Mouse (Mus musculus) stomach, embryonic 16.5 days (tissue): ENCODE data around the gene Nxnl1. TPM values are rescaled to one million over a fixed set of nuclear protein-coding genes. Genes with fewer than 3 reads are reported as not detected.
A peak's percentile ranks its signal among the peaks of the same experiment; 100 is the strongest.

Experiments
- ATAC-seq: fragments of 200-750 bp; cut with Nextera tagmentation; 2 replicates; pipeline ENCODE4 v1.8.0; 2017; ENCODE audit warnings: moderate number of reproducible peaks, moderate TSS enrichment; ENCODE audit not compliant: insufficient read depth, low FRiP score
- H3K27ac ChIP-seq: fragments of 300-500 bp; sonication (generic); 2 replicates; pipeline ENCODE4 v1.5.1; 2014; ENCODE audit warnings: low read length
- H3K27me3 ChIP-seq: fragments of 300-500 bp; sonication (generic); 2 replicates; pipeline ENCODE4 v1.6.1; 2014; ENCODE audit warnings: low read length, control low read depth, mixed read lengths; ENCODE audit not compliant: control insufficient read depth, insufficient read depth
- H3K36me3 ChIP-seq: fragments of 300-500 bp; sonication (generic); 2 replicates; pipeline ENCODE4 v1.6.1; 2014; ENCODE audit warnings: low read length; ENCODE audit not compliant: control insufficient read depth, insufficient read depth
- H3K4me1 ChIP-seq: fragments of 300-500 bp; sonication (generic); 2 replicates; pipeline ENCODE4 v1.6.1; 2014; ENCODE audit warnings: low read length, control low read depth, mixed read lengths; ENCODE audit not compliant: control insufficient read depth, insufficient read depth
- H3K4me2 ChIP-seq: fragments of 300-500 bp; sonication (generic); 2 replicates; pipeline ENCODE4 v1.6.1; 2014; ENCODE audit warnings: low read depth, low read length, mixed read lengths
- H3K4me3 ChIP-seq: fragments of 300-500 bp; sonication (generic); replicated peaks from 2 replicates; pipeline ENCODE4 v1.5.1; 2014; ENCODE audit warnings: mild to moderate bottlenecking, low read length
- H3K9ac ChIP-seq: fragments of 300-500 bp; sonication (generic); 2 replicates; pipeline ENCODE4 v1.6.1; 2014; ENCODE audit warnings: low read length
- H3K9me3 ChIP-seq: fragments of 300-500 bp; sonication (generic); replicated peaks from 2 replicates; pipeline ENCODE4 v1.6.1; 2016; ENCODE audit warnings: low read length, control low read depth; ENCODE audit not compliant: control insufficient read depth
- WGBS: fragments of 180-500 bp; shearing (Covaris S2); extraction: QIAGEN DNeasy Blood & Tissue Kit; methylation state at CpG from one replicate; pipeline ENCODE4 v1.1.7; 2014; 5-methylcytosine and 5-hydroxymethylcytosine counted together
- polyA plus RNA-seq: library from polyadenylated mRNA; unstranded; fragments of >200 nt; fragmentation: Nextera tagmentation; extraction: Ambion mirVana; gene quantifications from 2 replicates; pipeline ENCODE4 v1.2.1, GENCODE M21; 2015

Gene Nxnl1
- 0.08 TPM in 1 of 2 replicates, not detected in the other for polyA plus RNA-seq

DNA sequence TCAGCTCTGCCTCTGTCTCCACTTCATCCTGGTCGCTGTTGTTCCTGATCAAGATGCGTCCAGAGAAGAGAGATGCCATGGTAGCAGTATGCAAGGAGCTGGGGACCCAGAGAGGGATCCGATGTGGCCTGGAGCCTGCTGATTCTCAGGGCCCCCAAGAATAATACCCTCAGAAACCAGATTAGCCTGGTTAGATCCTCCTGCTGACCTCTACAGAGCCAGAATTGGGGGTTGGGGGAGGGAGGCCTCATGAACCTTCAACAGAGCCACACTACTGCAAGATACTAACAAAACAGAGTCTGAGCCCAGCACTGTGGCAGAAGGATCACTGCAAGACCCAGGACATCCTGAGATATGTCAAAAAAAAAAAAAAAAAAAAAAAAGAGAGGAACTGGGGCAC, at the start of gene Nxnl1:
Gene Nxnl1, minus strand, starts transcription at position 101 of the 400 bp plus-strand sequence.
- H3K36me3 ChIP-seq, result no peaks in the 10 kb centered on the region
- H3K9me3 ChIP-seq, result no peaks in the 10 kb centered on the region
- H3K4me1 ChIP-seq, result peaks cover 26% of the 10 kb centered on the region
- H3K4me3 ChIP-seq, result no peak within 1 kb of the TSS
- no peak for ATAC-seq
- 69% methylated on average over 3 of the region's 3 CpGs for WGBS
- no peak within 1 kb of the TSS for H3K27ac ChIP-seq
- H3K27me3 ChIP-seq, result peaks cover 15% of the 10 kb centered on the region
- no peak within 1 kb of the TSS for H3K9ac ChIP-seq
- H3K4me2 ChIP-seq, result no peak within 1 kb of the TSS

DNA sequence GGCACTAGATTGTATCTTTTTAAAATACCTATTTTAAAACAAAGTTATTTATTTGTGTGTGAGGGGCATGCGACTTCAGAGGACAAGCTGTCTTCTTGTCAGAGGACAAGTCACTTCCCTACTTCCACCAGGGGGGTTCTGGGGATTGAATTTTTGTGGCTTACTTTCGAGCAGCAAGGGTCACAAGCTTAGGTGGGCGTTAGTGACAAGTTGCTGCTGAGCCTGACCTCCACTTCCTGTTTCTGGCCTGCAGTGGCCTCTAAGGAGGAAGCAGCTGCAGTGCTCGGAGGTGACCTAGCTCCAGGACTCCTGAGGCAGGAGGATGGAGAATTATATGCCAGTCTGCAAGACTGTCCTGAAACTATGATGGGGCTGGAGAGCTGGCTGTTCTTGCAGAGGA, 47.0 kb upstream of the Nxnl1 start:
- Histone ChIP-seq H3K4me1 (peaks cover 12% of the 10 kb centered on the region), H3K4me3 (no peak overlapping the region), H3K36me3 (peaks cover 25% of the 10 kb centered on the region), H3K4me2 (no peak overlapping the region), H3K9me3 (no peaks in the 10 kb centered on the region), H3K27me3 (no peaks in the 10 kb centered on the region), H3K27ac (no peak overlapping the region), H3K9ac (no peak overlapping the region)
- ATAC-seq, result no peak
- 57% methylated on average over 4 of the region's 4 CpGs for WGBS

DNA sequence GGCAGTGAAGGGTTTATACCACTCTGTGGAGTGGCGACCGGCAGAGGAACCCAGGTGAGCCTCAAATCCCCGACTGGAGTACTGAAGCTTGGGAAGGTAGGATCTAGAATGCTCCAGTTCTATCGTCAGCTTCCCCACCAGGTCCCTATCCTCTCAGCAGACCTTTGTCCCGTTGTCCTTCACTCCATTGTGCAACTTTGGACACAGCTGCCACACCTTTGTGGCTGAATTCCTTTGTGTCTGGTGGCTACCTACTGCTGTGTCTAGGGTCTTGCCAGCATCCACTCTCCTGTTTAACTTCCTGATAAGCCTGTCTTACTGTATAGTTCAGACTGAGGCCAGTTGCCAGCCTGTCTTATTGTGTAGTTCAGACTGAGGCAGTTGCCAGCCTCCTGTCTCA, 45.7 kb upstream of the Nxnl1 start:
- peaks cover 12% of the 10 kb centered on the region for H3K4me1 ChIP-seq
- no peaks in the 10 kb centered on the region for H3K27me3 ChIP-seq
- peak overlapping the region; percentile 76 for H3K4me3 ChIP-seq
- H3K4me2 ChIP-seq, result peak overlapping the region; percentile 86
- no peak overlapping the region for H3K27ac ChIP-seq
- 37% methylated on average over 5 of the region's 5 CpGs for WGBS
- peaks cover 14% of the 10 kb centered on the region; the same call in 1 of the 2 replicates for H3K36me3 ChIP-seq
- ATAC-seq, result no peak
- H3K9ac ChIP-seq, result peak overlapping the region; percentile 92
- H3K9me3 ChIP-seq, result no peaks in the 10 kb centered on the region

DNA sequence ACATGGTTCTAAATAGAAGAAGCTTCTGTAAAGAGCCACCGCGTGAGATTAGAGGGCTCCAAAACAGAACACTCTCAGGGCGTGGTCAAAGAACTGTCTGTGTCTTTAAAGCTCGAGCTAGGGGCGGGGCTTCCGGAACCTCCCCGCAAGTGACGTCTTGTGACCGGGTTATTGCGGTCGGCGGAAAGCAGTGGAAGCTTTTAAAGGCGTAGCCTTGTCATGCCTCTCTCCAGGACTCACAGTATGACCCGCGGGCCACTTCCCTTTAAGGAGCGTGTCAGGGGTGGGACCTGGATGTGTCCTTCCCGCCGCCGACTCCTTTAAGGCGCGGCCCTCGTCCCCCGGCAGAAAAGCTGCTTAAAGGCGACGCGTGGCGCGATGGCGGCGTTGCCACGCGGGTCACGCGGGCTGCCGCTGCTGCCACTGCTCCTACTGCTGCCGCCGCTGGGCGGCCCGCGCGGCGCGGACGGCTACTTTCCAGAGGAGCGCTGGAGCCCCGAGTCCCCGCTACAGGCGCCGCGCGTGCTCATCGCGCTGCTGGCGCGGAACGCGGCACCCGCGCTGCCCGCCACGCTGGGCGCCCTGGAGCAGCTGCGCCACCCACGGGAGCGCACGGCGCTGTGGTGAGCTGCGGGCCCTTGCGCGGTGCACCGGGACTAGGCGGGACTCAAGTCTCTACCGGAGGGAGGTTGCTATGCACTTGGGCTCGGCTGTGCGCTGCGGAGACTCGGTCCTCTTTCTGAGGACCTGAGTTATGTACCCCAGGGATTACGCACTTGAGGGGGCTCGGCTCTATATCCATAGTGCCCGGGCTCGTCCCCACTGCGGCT, 44.6 kb upstream of the Nxnl1 start, which contains the start of gene Colgalt1:
Gene Colgalt1, plus strand, starts transcription at position 177 of the 830 bp plus-strand sequence.
- peak; percentile 99 for ATAC-seq
- peaks cover 10% of the 10 kb centered on the region; the same call in 1 of the 2 replicates for H3K36me3 ChIP-seq
- H3K4me1 ChIP-seq, result peaks cover 12% of the 10 kb centered on the region
- peak within 1 kb of the TSS; percentile 84 for H3K27ac ChIP-seq
- H3K27me3 ChIP-seq, result no peaks in the 10 kb centered on the region
- H3K4me2 ChIP-seq, result peak within 1 kb of the TSS; percentile 86
- WGBS, result under 1% methylated on average over 82 of the region's 82 CpGs
- peak within 1 kb of the TSS; percentile 76 for H3K4me3 ChIP-seq
- no peaks in the 10 kb centered on the region for H3K9me3 ChIP-seq
- H3K9ac ChIP-seq, result peak within 1 kb of the TSS; percentile 92

DNA sequence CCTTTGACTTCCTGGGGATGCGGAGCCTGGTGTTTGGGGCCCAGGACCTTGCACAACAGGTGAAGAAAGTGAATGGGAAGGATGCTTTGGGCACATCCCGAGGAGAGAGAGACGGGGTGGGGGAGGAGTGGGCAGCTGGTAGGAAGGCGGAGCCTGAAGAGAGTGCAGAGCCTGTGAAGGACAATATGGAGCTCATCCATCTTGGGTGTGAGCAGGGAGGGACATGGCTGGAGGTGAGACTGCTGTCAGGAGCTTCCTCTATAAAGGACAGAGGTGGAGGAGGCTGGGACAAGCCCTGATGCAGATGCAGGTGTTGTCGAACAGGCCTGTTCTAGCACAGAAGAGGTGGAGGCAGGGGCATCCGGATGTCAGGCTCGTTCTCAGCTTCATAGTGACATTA, 37.6 kb upstream of the Nxnl1 start:
- Histone ChIP-seq H3K9me3 (no peaks in the 10 kb centered on the region), H3K4me2 (no peak overlapping the region), H3K9ac (0 out of 2 replicates have a peak overlapping the region, but pooled peaks have one; percentile 44), H3K27me3 (peaks cover 10% of the 10 kb centered on the region), H3K27ac (no peak overlapping the region), H3K4me1 (peaks cover 12% of the 10 kb centered on the region), H3K36me3 (no peaks in the 10 kb centered on the region), H3K4me3 (no peak overlapping the region)
- ATAC-seq, result no peak
- WGBS, result 53% methylated on average over 7 of the region's 7 CpGs

DNA sequence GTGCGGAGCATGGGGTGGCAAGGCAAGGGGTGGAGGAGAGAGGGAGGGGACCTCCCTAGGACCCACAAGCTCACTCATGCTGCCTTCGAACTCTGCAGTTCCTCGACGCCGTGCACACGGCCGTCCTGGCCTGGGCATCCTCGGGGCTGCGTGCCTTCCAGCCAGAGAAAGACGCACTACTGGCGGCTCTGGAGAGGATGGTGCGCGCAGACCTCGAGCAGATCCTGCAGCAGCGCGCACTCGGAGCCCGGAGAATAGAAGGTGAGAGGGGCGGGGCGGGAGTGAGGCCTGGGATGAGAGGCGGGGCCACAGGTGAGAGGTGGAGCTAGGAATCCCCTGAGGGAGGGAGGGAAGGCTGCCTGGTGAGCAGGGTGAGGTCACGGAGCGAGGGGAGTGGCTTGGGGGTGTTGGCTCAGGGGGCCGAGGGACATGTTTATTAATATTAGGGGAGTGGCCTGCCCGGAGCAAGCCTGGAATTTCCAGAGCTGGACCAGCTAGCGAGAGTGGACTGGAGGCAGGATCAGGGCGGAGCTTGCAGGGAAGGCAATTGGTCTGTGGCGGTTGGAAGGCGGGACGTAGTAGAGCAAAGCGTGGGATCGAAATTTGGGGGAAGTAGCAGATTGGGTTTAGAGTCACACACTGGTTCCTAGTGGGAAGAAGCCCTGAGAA, 36.4 kb upstream of the Nxnl1 start:
- peak; percentile 93 for ATAC-seq
- Histone ChIP-seq H3K4me1 (peaks cover 12% of the 10 kb centered on the region), H3K9me3 (no peaks in the 10 kb centered on the region), H3K4me2 (peak overlapping the region; percentile 70), H3K36me3 (no peaks in the 10 kb centered on the region), H3K9ac (peak overlapping the region; percentile 59), H3K4me3 (peak overlapping the region; percentile 43), H3K27me3 (peaks cover 10% of the 10 kb centered on the region), H3K27ac (peak overlapping the region; percentile 36; the same call in 1 of the 2 replicates)
- WGBS, result under 1% methylated on average over 32 of the region's 32 CpGs

DNA sequence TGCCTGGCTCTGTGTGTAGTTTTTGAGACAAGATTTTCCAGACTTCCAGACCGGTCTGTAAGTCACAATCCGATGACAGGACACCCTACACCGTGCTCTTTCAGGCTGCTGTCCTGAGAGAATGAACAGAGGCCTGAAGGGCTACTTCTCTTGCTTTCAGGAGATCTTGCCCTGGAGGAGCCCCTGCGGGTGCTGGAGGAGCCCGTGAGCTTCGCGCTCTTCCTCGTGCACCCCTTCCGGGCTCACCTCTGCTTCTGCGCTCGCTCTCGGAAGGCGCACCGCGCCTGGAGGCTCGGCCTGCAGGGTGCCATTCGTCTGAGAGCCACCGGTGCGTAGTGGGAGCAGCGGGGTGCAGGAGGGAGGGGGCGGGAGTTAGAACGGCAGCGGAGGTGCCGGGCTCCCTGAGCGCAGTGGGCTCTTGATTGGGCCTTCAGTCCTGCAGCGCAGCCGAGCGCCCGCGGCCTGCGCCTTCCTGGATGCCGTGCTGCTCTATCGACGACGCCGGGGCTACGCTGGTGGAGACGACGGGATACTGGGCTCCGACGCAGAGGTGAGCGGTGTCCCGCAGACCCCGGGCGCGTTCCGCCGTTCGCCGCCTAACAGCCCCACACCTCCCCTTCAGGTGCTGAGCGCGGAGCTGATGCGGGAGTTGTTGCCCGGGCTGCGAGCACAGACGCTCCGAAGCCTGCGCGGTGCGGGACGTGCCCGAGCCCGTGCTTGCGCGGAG, 35.7 kb upstream of the Nxnl1 start:
- WGBS, result 4% methylated on average over 65 of the region's 65 CpGs

DNA sequence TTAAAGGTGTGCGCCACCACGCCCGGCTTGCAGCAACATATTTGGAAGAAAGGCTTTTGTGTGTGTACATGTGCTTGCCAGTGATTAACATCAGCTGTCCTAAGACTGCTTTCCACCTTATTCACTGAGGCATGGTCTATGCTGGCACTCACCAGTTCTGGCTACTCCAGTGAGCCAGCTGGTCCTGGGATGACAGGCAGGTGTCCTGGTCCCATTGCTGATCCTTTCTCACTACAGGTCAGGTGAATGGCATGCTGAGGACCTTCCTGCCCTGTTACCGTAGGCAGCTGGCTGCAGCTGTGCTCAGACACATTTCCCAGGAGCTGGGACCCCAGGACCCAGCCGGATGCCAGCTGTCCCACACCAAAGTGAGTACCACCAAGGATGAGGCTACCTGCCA, 32.4 kb upstream of the Nxnl1 start:
- Histone ChIP-seq H3K4me2 (no peak overlapping the region), H3K9ac (no peak overlapping the region), H3K27ac (no peak overlapping the region), H3K27me3 (peaks cover 10% of the 10 kb centered on the region), H3K4me1 (peaks cover 16% of the 10 kb centered on the region), H3K9me3 (no peaks in the 10 kb centered on the region), H3K36me3 (no peaks in the 10 kb centered on the region; the same call in 1 of the 2 replicates), H3K4me3 (no peak overlapping the region)
- WGBS, result 92% methylated on average over 5 of the region's 5 CpGs
- ATAC-seq, result no peak

More for the DNA sequence above, 35.7 kb upstream of the Nxnl1 start:
- peaks cover 10% of the 10 kb centered on the region for H3K27me3 ChIP-seq
- 0 out of 2 replicates have a peak, but pooled peaks have one; percentile 5 for ATAC-seq
- peak overlapping the region; percentile 70 for H3K4me2 ChIP-seq
- peak overlapping the region; percentile 59 for H3K9ac ChIP-seq
- no peaks in the 10 kb centered on the region for H3K36me3 ChIP-seq
- peak overlapping the region; percentile 43 for H3K4me3 ChIP-seq
- H3K4me1 ChIP-seq, result peaks cover 12% of the 10 kb centered on the region
- no peaks in the 10 kb centered on the region for H3K9me3 ChIP-seq
- H3K27ac ChIP-seq, result peak overlapping the region; percentile 36; the same call in 1 of the 2 replicates
